Mouse (Mus musculus) kidney, adult 11 months (tissue): Measurements from ENCODE around the gene Unc93a.
"Not testable (repeated sequence)": the region's sequence is repeated elsewhere in the genome, so short reads cannot be mapped to it uniquely, and the experiment has no call there.

Experiments
- DNase-seq: peaks from one replicate; pipeline ENCODE4 v3.0.0; 2022

The Unc93a gene

GRCm38 (mm10) chr17:13067864-13068385 lies 63.7 kb downstream of the Unc93a start:
- not testable (repeated sequence) for DNase-seq

- DNase-seq = not testable (repeated sequence)
Observed at GRCm38 (mm10) chr17:13062882-13063281, 68.7 kb downstream of the Unc93a start.

- not testable (repeated sequence) for DNase-seq
Observed at GRCm38 (mm10) chr17:13060804-13061203, 70.8 kb downstream of the Unc93a start, which contains the start of gene Tcp10b. TSS of gene Tcp10b (plus strand) at chr17:13061104.
